Mouse (Mus musculus): ENCODE data around the gene Slc47a2. TPM values are rescaled to one million over a fixed set of nuclear protein-coding genes. Genes with fewer than 3 reads are reported as not detected.
A peak's percentile ranks its signal among the peaks of the same experiment; 100 is the strongest.
"Not testable (repeated sequence)": the region's sequence is repeated elsewhere in the genome, so short reads cannot be mapped to it uniquely, and the experiment has no call there.

The Slc47a2 gene
- polyA plus RNA-seq, 1 experiment from 2014 or later, result not detected

DNA sequence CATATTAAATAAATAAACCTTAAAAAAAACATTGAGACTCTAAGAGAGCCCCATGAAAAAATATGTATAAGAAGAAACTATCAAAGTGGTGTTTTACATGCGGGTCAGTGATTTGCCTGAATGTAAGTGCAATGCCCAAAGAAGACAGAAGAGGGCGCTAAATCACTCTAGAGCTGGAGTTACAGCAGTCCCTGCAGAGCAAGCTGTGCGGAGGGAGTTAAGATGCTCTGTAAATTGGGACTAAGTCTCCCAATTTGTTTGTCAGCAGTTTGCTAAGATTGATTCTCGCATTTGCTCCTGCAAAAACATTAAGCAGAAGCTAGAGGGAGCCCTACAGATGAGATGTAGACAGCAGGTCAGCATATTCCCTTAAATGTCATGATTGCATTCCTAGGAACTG lies 37.3 kb downstream of the Slc47a2 start:
- ATAC-seq (ENCODE audit: insufficient number of reproducible peaks, low FRiP score), result no peak
- 80% methylated on average over 4 of the region's 4 CpGs for WGBS
- peaks cover 9% of the 10 kb centered on the region for H3K9me3 ChIP-seq (replicated peaks)
- H3K9ac ChIP-seq, result no peak overlapping the region
- no peak overlapping the region for H3K4me2 ChIP-seq
- peaks cover 11% of the 10 kb centered on the region for H3K4me1 ChIP-seq (replicated peaks)
- H3K27ac ChIP-seq (ENCODE audit: poor library complexity, severe bottlenecking), result no peak overlapping the region
- H3K4me3 ChIP-seq, result no peak overlapping the region
- no peaks in the 10 kb centered on the region for H3K36me3 ChIP-seq
- no peaks in the 10 kb centered on the region for H3K27me3 ChIP-seq (replicated peaks)

GRCm38 (mm10) chr11:61304535-61304934 lies 38.1 kb downstream of the Slc47a2 start:
- H3K4me3 ChIP-seq; H3K27me3 ChIP-seq (replicated peaks); H3K27ac ChIP-seq (ENCODE audit: poor library complexity, severe bottlenecking); H3K9me3 ChIP-seq (replicated peaks); ATAC-seq (ENCODE audit: insufficient number of reproducible peaks, low FRiP score); H3K4me2 ChIP-seq; H3K36me3 ChIP-seq; H3K9ac ChIP-seq: not testable (repeated sequence)
- 89% methylated on average over 6 of the region's 10 CpGs for WGBS
- H3K4me1 ChIP-seq (replicated peaks), result peaks cover 16% of the 10 kb centered on the region

GRCm38 (mm10) chr11:61300716-61301392 lies 41.8 kb downstream of the Slc47a2 start:
- Histone ChIP-seq H3K4me2 (peak overlapping the region; percentile 54), H3K27ac (ENCODE audit: poor library complexity, severe bottlenecking) (no peak overlapping the region), H3K36me3 (no peaks in the 10 kb centered on the region), H3K9ac (peak overlapping the region; percentile 15; the same call in 1 of the 2 replicates), H3K4me1 (replicated peaks) (peaks cover 13% of the 10 kb centered on the region), H3K27me3 (replicated peaks) (no peaks in the 10 kb centered on the region), H3K4me3 (peak overlapping the region; percentile 20), H3K9me3 (replicated peaks) (peaks cover 10% of the 10 kb centered on the region)
- peak; percentile 61; the same call in 1 of the 2 replicates for ATAC-seq (ENCODE audit: insufficient number of reproducible peaks, low FRiP score)
- 22% methylated on average over 12 of the region's 16 CpGs for WGBS

- Histone ChIP-seq H3K9ac (0 out of 2 replicates have a peak overlapping the region, but pooled peaks have one; percentile 15), H3K4me1 (replicated peaks) (peaks cover 13% of the 10 kb centered on the region), H3K4me3 (no peak overlapping the region), H3K9me3 (replicated peaks) (peaks cover 9% of the 10 kb centered on the region), H3K27me3 (replicated peaks) (no peaks in the 10 kb centered on the region), H3K4me2 (peak overlapping the region; percentile 54), H3K36me3 (no peaks in the 10 kb centered on the region), H3K27ac (ENCODE audit: poor library complexity, severe bottlenecking) (no peak overlapping the region)
- ATAC-seq (ENCODE audit: insufficient number of reproducible peaks, low FRiP score), result no peak
- WGBS, result 45% methylated on average over 3 of the region's 3 CpGs
Measured at GRCm38 (mm10) chr11:61300205-61300604, 42.5 kb downstream of the Slc47a2 start.

DNA sequence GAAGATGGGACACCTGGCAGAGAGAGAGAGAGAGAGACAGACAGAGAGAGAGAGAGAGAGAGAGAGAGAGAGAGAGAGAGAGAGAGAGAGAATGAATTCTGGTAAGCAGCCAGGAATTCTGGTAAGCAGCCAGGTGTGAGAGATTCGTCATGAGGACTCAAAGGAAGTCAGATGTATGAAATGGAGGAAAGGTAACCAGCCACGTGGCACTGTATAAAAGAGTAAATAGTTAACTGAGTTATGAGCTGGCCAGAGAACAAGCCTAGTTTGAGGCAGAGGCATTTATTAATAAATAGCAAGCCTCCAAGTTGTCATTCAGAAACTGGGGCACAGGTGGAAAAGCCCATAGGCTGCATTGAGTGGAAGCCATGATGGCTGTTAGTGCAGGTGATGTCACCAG lies 44.8 kb downstream of the Slc47a2 start:
- no peak for ATAC-seq (ENCODE audit: insufficient number of reproducible peaks, low FRiP score)
- H3K27me3 ChIP-seq (replicated peaks), result no peaks in the 10 kb centered on the region
- H3K36me3 ChIP-seq, result no peaks in the 10 kb centered on the region
- H3K4me2 ChIP-seq, result no peak overlapping the region
- H3K4me3 ChIP-seq, result no peak overlapping the region
- 65% methylated on average over 2 of the region's 2 CpGs for WGBS
- no peak overlapping the region for H3K9ac ChIP-seq
- peaks cover 13% of the 10 kb centered on the region for H3K4me1 ChIP-seq (replicated peaks)
- H3K9me3 ChIP-seq (replicated peaks), result peaks cover 8% of the 10 kb centered on the region; the same call in 1 of the 2 replicates
- H3K27ac ChIP-seq (ENCODE audit: poor library complexity, severe bottlenecking), result no peak overlapping the region

DNA sequence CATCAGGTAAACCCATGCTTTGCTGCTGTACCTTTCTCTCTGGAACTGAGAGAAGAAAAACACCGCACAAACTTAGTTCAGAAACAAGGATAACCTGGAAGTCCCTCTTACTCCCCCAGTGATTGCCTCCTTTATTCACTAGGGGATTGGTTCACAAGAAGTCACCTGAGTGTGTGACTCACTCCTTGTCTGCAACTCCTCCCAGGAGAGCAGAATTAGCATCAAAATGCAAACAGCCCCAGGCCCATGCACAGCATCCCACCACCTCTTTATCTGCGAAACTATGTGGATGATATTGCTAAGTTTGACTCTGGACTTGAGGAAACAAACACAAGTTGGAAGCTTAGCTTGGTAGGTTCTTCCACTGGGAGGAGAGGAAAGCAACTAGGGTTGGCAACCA lies 45.3 kb downstream of the Slc47a2 start:
- WGBS, result 78% methylated on average over 2 of the region's 2 CpGs
- Histone ChIP-seq H3K4me2 (no peak overlapping the region), H3K4me1 (replicated peaks) (peaks cover 13% of the 10 kb centered on the region), H3K4me3 (no peak overlapping the region), H3K9me3 (replicated peaks) (peaks cover 8% of the 10 kb centered on the region; the same call in 1 of the 2 replicates), H3K27me3 (replicated peaks) (no peaks in the 10 kb centered on the region), H3K36me3 (no peaks in the 10 kb centered on the region), H3K27ac (ENCODE audit: poor library complexity, severe bottlenecking) (no peak overlapping the region), H3K9ac (no peak overlapping the region)
- no peak for ATAC-seq (ENCODE audit: insufficient number of reproducible peaks, low FRiP score)

GRCm38 (mm10) chr11:61296556-61296955 lies 46.1 kb downstream of the Slc47a2 start:
- no peaks in the 10 kb centered on the region for H3K27me3 ChIP-seq (replicated peaks)
- H3K4me3 ChIP-seq, result no peak overlapping the region
- no peak for ATAC-seq (ENCODE audit: insufficient number of reproducible peaks, low FRiP score)
- peaks cover 13% of the 10 kb centered on the region for H3K4me1 ChIP-seq (replicated peaks)
- H3K4me2 ChIP-seq, result no peak overlapping the region
- H3K9ac ChIP-seq, result no peak overlapping the region
- H3K27ac ChIP-seq (ENCODE audit: poor library complexity, severe bottlenecking), result no peak overlapping the region
- 71% methylated on average over 1 of the region's 1 CpGs for WGBS
- peaks cover 8% of the 10 kb centered on the region; the same call in 1 of the 2 replicates for H3K9me3 ChIP-seq (replicated peaks)
- H3K36me3 ChIP-seq, result no peaks in the 10 kb centered on the region

- H3K27me3 ChIP-seq (replicated peaks), result no peaks in the 10 kb centered on the region
- no peaks in the 10 kb centered on the region for H3K36me3 ChIP-seq
- 79% methylated on average over 2 of the region's 2 CpGs for WGBS
- no peak overlapping the region for H3K27ac ChIP-seq (ENCODE audit: poor library complexity, severe bottlenecking)
- peaks cover 8% of the 10 kb centered on the region; the same call in 1 of the 2 replicates for H3K9me3 ChIP-seq (replicated peaks)
- H3K4me3 ChIP-seq, result no peak overlapping the region
- no peak overlapping the region for H3K4me2 ChIP-seq
- H3K9ac ChIP-seq, result no peak overlapping the region
- no peak for ATAC-seq (ENCODE audit: insufficient number of reproducible peaks, low FRiP score)
- peaks cover 7% of the 10 kb centered on the region for H3K4me1 ChIP-seq (replicated peaks)
Measured at GRCm38 (mm10) chr11:61295556-61295955, 47.1 kb downstream of the Slc47a2 start.

DNA sequence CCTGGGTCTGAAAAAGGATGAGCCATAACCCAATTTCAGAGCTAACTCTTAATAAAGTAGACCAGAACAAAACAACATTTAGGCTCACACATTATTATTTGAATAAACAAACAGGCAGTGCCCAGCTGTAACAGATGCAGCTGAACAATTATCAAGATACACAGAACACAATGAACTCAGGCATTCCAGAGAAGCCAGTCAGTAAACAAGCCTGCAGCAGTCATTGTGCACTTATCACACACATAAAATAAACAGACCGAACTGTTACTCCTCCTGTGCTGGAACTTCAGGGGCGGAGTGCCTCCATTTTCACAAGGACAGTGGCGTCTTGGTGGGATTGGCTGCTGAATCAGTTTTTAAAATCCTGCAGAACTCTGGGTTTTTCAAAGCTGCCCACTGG lies 48.2 kb downstream of the Slc47a2 start:
- WGBS, result 51% methylated on average over 3 of the region's 3 CpGs
- Histone ChIP-seq H3K36me3 (no peaks in the 10 kb centered on the region), H3K27ac (ENCODE audit: poor library complexity, severe bottlenecking) (no peak overlapping the region), H3K4me2 (no peak overlapping the region), H3K9me3 (replicated peaks) (peaks cover 8% of the 10 kb centered on the region; the same call in 1 of the 2 replicates), H3K4me3 (no peak overlapping the region), H3K4me1 (replicated peaks) (no peaks in the 10 kb centered on the region), H3K27me3 (replicated peaks) (no peaks in the 10 kb centered on the region), H3K9ac (no peak overlapping the region)
- no peak for ATAC-seq (ENCODE audit: insufficient number of reproducible peaks, low FRiP score)

- H3K27ac ChIP-seq (ENCODE audit: poor library complexity, severe bottlenecking), result no peak overlapping the region
- WGBS, result 70% methylated on average over 2 of the region's 2 CpGs
Measured at GRCm38 (mm10) chr11:61293251-61293650, 49.4 kb downstream of the Slc47a2 start.

GRCm38 (mm10) chr11:61284323-61284722 lies 58.3 kb downstream of the Slc47a2 start:
- Histone ChIP-seq H3K36me3 (no peaks in the 10 kb centered on the region), H3K27me3 (replicated peaks) (no peaks in the 10 kb centered on the region), H3K9ac (no peak overlapping the region), H3K4me3 (no peak overlapping the region), H3K27ac (ENCODE audit: poor library complexity, severe bottlenecking) (no peak overlapping the region), H3K4me1 (replicated peaks) (no peaks in the 10 kb centered on the region), H3K4me2 (no peak overlapping the region), H3K9me3 (replicated peaks) (no peaks in the 10 kb centered on the region)
- no peak for ATAC-seq (ENCODE audit: insufficient number of reproducible peaks, low FRiP score)
- 79% methylated on average over 6 of the region's 6 CpGs for WGBS

More at GRCm38 (mm10) chr11:61293251-61293650, 49.4 kb downstream of the Slc47a2 start:
- Histone ChIP-seq H3K9me3 (replicated peaks) (peaks cover 8% of the 10 kb centered on the region; the same call in 1 of the 2 replicates), H3K36me3 (no peaks in the 10 kb centered on the region), H3K9ac (no peak overlapping the region), H3K4me3 (no peak overlapping the region), H3K4me1 (replicated peaks) (no peaks in the 10 kb centered on the region), H3K4me2 (no peak overlapping the region), H3K27me3 (replicated peaks) (no peaks in the 10 kb centered on the region)
- ATAC-seq (ENCODE audit: insufficient number of reproducible peaks, low FRiP score), result no peak
